Mouse (Mus musculus) spleen, postnatal 10 days (tissue): ENCODE measurements around the gene Stk31.
"Not testable (repeated sequence)": the region's sequence is repeated elsewhere in the genome, so short reads cannot be mapped to it uniquely, and the experiment has no call there.

Experiments used
- DNase-seq, 2 experiments: peaks; one replicate each; pipeline ENCODE4 v3.0.0; 2021 to 2022; ENCODE audit warnings: low spot score in 2 of 2

Stk31 gene

GRCm38 (mm10) chr6:49395316-49395715, at the start of gene Stk31:
Gene Stk31, plus strand, starts transcription at chr6:49395604.
- DNase-seq, result peak in 1 of 2 experiments; percentile 30

DNA sequence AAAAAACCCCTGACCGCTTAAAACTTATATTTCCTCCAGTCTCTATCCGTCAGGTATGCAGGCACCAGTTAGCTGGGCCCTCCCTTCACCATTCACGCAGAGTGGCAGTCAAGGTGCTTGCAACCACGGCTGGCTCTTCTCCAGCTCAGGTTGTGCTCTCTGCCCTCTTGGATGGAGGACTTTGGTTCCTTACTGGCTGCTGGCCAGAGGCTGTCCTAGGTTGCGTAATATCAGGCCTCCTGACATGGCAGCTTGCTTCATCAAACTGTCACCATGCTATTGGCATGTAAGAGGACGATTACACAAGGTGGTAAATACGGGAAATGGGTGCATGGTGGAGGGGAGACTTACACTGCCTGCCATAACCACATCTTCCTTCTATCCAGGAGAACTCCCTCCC, 45.6 kb upstream of the Stk31 start:
- peak in 1 of 2 experiments; percentile 20 for DNase-seq

DNA sequence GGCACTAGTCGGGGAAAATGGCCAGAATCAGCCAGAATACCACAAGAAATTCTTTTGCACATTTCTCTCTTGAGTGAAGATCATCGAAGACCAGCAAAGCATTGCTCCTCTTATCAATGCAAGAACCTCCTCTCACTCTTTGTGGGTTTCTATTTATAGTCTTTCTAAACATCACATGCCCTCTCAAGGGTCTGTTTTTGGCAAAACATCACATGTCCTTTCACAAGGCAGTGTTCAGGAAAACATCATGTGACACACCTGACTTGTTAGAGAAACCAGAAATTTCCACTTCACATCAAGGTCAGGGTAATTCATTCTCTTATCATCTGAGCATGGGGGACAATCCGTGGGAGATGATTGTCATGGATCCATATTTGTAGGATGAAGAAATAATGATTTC, 40.8 kb upstream of the Stk31 start:
- DNase-seq, result no peak

- no peak for DNase-seq
These were observed 40.2 kb upstream of the Stk31 start for GRCm38 (mm10) chr6:49355171-49355570.

DNA sequence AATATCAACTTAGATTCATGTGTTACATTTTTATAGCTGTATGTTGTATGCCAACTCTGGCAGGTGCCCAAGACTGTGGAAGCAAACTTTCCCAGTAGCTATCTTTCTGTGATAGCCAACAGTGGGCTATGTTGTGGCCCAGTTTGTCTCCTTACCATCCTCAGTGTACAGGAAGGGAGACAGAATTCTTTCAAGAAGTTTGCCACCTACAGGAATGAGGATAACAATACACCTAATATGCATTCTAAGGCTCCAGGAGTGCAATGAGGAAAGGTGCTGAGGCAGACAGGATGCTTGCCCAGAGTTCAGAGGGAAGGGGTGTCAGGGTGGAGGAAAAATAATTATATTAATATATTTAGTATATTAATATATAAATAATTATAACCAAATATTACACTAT, 35.0 kb upstream of the Stk31 start:
- DNase-seq, result no peak

GRCm38 (mm10) chr6:49367159-49368054, 28.0 kb upstream of the Stk31 start, which contains the start of gene Fam221a:
Gene Fam221a, plus strand, starts transcription at chr6:49367739.
- peak; percentile 78 to 90 for DNase-seq

DNA sequence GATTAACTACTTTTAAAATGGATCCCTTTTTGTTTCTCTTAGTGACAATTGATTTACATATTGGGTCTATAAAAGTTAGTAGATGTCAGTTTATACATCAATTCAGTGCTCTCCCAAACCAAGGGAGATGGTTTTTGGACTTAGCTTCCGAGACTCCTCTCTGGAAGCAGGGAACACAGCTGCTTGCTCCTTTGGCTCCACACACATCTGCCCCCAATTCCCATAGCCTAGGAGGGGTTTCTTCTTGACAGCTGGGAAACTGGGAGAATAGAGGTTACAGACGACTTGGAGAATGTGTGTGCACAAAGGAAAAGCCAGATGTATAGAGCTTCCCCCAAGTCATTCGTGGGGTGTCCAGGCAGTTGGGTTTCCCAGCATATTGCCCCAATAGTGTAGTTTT, 27.2 kb upstream of the Stk31 start:
- peak in 1 of 2 experiments; percentile 11 for DNase-seq

DNA sequence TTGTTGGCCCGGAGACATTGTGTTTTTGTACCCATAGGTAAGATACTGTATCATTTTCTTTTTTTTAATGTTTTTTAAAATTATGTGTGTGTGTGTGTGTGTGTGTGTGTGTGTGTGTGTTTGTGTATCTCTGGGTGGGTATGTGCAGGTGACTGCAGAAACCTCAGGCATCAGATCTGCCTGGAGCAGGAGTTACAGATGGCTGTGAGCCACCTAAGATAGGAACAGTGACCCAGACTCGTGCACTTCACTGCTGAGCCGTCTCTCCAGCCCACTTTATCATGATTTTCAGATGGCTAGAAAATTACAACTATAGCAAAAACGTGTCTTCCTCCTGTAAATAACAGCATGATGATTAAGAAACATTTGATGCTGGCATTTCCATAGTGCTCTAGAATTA, 22.7 kb upstream of the Stk31 start:
- no peak for DNase-seq

DNA sequence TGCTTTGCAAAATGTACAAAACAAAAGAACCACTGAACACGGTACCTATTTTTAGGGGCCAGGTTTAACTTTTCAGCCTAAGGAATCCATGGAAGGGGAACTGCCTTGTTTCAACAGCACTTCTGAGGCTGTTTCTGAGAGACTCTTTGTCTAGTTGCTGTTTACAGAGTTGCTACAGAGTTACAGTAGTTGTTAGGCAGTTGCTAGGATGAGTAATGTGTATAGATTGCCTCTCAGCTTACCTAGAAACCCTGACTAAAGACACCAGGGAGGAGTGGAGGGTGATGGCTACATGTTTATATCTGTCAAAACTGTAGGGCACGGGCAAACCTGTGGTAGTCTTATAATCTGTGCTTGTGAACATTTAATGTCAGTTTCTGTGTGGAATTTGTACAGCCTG, 21.5 kb upstream of the Stk31 start:
- DNase-seq, result no peak

GRCm38 (mm10) chr6:49378328-49378727, 17.1 kb upstream of the Stk31 start:
- no peak for DNase-seq

DNA sequence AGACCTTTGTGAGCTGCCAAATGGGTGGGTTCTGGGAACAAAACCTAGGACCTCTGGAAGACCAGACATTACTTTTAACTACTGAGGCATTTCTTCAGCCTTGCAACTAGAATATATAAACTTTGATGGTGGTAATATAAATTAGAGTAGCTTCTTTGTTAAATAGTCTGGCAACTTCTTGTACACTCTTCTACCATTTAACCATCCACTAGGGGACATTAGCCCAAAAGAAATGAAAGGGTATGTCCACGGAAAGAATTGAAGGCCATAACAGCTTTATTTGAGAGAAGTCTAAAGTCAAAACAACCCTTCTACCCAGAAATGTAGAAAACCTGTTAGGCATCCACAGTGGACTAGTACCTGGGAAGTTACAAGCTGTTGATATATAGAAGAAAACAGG, 1.1 kb upstream of the Stk31 start:
- no peak for DNase-seq

DNA sequence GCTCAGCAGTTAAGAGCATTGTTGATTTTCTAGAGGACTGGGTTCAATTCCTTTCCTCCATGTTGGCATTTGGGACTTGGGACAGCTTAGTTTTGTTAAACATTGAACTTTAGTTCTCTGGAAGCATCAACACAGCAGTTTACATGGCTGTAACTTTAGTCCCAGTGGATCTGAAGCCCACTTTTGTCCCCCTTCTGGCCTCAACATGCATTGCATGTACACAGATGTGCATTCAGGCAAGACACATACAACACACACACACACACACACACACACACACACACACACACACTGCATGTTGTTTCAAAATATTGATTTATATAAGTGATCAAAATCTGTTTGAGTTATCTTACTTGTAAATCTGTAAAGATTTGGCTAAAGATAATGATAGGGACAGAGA, 2.1 kb downstream of the Stk31 start:
- DNase-seq, result no peak

- DNase-seq, result no peak
These were observed 3.0 kb downstream of the Stk31 start for GRCm38 (mm10) chr6:49398365-49398764.

DNA sequence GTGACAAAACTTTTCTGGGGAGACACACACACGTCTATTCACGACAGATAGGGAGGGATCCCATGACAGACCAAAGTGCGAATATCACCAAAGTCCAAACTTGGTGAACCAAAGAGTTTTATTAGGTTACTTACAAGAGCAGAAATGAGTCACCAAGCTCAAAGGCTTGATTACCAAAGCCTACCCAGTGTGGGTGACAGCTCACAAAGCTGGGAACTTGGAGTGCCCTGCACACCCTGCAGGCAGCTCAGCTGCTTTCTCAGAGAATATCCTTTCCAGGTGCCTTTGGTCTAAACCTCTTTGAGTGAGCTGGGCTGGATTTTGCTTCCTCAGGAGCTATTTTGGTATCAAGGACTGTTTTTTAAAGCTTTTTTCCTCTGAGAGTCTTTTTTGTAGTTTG, 15.4 kb downstream of the Stk31 start:
- no peak for DNase-seq

DNA sequence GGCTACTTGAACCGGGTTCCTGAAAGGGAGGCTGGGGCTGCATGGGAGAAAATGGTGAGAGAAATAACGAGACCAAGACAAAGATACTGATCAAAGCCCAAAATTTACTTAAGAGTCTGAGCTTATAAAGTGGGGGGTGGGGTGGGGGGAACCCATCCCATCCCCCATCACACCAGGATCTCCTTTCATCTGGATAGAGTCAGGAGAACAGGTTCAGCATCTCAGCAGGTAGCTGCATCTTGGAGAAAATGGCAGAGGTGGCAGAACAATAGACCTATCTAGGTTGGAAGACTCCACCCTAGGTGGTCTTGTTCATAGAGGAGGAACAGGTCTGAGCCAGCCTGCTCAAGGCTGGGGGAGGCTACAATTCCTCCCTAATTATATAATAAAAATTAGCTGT, 17.6 kb downstream of the Stk31 start:
- not testable (repeated sequence) for DNase-seq

- DNase-seq, result no peak
These were observed 20.6 kb downstream of the Stk31 start for GRCm38 (mm10) chr6:49415971-49416370.

DNA sequence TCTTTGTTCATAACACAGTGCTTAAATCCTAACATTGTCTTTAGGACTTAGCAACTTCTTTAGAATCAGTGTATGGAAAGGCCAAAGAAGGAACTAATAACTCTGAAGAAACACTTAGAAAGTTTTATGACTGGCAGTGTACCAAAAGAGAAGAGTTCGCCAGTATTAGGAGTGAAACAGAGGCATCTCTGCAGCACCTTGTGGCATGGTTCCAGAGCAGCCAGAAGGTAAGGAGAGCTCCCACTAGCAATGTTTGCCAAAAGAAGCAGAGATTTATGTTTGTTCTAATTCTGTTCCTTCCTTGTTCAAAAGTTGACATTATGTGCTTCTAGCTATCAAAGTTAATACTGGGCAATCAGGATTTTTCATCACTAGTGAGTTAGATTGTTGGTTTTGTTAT, 41.9 kb downstream of the Stk31 start:
- DNase-seq, result no peak

- no peak for DNase-seq
These were observed 62.7 kb downstream of the Stk31 start for GRCm38 (mm10) chr6:49458112-49458511.

GRCm38 (mm10) chr6:49483205-49483604, 87.8 kb downstream of the Stk31 start:
- no peak for DNase-seq

DNA sequence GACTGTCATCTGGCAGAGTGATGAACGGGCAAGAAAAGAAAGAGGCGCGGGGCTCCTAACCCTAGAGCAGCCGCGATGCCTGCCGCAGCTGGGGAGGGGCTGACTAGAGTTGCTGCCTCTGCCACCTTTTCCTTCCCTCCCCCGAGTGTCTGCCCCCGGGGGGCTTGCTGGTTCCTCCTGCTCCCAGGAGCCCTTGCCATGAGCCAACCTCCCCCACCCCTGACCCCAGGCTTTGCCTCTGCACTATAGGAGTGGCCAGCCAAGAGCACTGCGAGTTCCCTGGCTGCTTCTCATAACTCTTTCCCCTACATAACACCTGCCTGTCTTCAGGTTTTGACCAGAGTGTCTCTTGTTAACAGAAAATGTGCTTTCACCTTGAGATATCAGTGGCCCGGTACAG, 96.1 kb downstream of the Stk31 start:
- DNase-seq, result no peak

DNA sequence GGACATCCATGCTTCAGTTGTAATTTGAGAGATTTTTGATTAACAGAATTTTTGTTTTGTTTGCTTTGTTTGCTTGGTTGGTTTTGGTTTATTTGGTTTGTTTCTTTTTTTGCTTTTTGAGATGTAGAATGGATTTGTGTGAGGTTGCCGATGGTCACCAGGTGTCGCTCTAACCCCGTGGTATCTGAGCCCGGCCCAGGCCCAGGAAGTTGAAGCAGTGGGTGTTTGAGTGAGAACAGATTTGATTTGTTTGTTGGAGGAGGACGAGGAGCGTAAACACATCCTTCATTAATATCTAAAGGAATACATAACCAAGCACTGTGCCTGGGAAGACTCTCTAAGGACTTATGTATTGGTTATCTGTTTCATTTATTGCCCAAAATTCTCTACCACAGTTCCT, 123.6 kb downstream of the Stk31 start:
- DNase-seq, result peak; percentile 23 to 69
